ENCODE assay signal across 9 mouse cellular contexts in the genomic region with DNA sequence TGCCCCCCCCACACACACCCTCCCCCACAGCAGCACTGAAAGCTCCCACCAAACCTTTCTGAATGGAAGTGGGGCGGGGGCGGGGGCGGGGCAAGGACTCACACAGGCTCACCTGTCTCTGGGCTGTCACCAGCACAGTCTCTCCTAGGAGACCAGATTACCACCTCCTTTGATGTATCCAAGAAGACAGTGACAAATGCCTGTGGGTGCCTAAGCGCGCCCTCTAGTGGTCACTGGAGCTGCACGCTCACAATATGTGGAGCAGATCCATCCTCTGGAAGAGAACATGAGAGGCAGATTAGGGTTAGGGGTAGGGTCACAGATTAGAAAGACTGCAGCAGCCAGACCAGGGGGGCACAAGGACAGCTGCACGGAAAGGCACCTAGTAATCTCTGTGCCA. TPM values are rescaled to one million over a fixed set of nuclear protein-coding genes. Genes with fewer than 3 reads are reported as not detected.
A peak's percentile ranks its signal among the peaks of the same experiment; 100 is the strongest.
DNase-seq lines count a peak whose midpoint lies in the region; ATAC-seq and TF ChIP-seq lines count a peak whose summit lies in the region.
"Had no signal": no experiment of that assay in that cellular context is flagged by ENCODE, and none has a peak within 500 bp of the region (broad histone marks: within the 10 kb centered on the region; RNA-seq: fewer than 3 reads in every experiment).

No protein-coding gene starts in this region.

- H3K36me3 ChIP-seq in hindbrain, postnatal 0 days (ENCODE audit: insufficient read depth, low read length) = no peaks in the 10 kb centered on the region; the same call in 1 of the 2 replicates

- no peak overlapping the region for H3K4me2 ChIP-seq in hindbrain, postnatal 0 days (ENCODE audit: low read depth, low read length)

- ATAC-seq in activated CD4-positive, CD25-positive, alpha-beta regulatory T cell, adult 4 months = peak; percentile 57
- peak; percentile 68 for ATAC-seq in hindbrain, postnatal 0 days
- ATAC-seq in megakaryocyte-erythroid progenitor cell, adult 5-6 weeks (replicated peaks; ENCODE audit: low FRiP score, low TSS enrichment, poor library complexity, severe bottlenecking) = peak; percentile 65; the same call in 1 of the 2 replicates

- DNase-seq in cerebellum, postnatal 14 days = peak; percentile 91 to 95
- peak; percentile 78 to 81 for DNase-seq in frontal cortex, postnatal 25 days (ENCODE audit: low spot score in 2 of 2)
- DNase-seq in hindbrain, postnatal 0 days (ENCODE audit: low spot score) = peak; percentile 87
- peak; percentile 80 to 87 for DNase-seq in left cerebral cortex, adult 18-20 months (ENCODE audit: low spot score in 2 of 2)
- peak; percentile 56 for DNase-seq in right cerebral cortex, postnatal 25 days
- peak; percentile 66 to 67 for DNase-seq in urinary bladder, postnatal 36 days (ENCODE audit: low spot score in 2 of 2)

- no peaks in the 10 kb centered on the region for H3K4me1 ChIP-seq in hindbrain, postnatal 0 days (ENCODE audit: insufficient read depth, low read length)

- no peak overlapping the region for H3K4me3 ChIP-seq in hindbrain, postnatal 0 days (ENCODE audit: low read length)

- peak; percentile 96 for TF ChIP-seq CTCF in hindbrain, postnatal 0 days (IDR thresholded peaks at IDR 0.05; ENCODE audit: low read depth)

- no peak overlapping the region for H3K9ac ChIP-seq in hindbrain, postnatal 0 days (replicated peaks; ENCODE audit: low read length)

- 6% methylated on average over 7 of the region's 7 CpGs for WGBS in hindbrain, postnatal 0 days

- H3K27me3 ChIP-seq in hindbrain, postnatal 0 days (ENCODE audit: insufficient read depth, low read length) = no peaks in the 10 kb centered on the region

- 0 out of 2 replicates have a peak, but pooled peaks cover 3% of the 10 kb centered on the region for H3K9me3 ChIP-seq in hindbrain, postnatal 0 days (ENCODE audit: low read length)

- no peak overlapping the region for H3K27ac ChIP-seq in hindbrain, postnatal 0 days
- H3K27ac ChIP-seq: macrophage had no signal

RNA-seq across cellular contexts. Expression of a gene that starts 10.0 kb away (rescaled TPM):
- not detected for polyA plus RNA-seq in activated CD4-positive, CD25-positive, alpha-beta regulatory T cell, adult 4 months (2017; shearing (Covaris generic))
- total RNA-seq in hindbrain, postnatal 0 days (2014; rRNA removed) = not detected in 2 replicates
- polyA plus RNA-seq in hindbrain, postnatal 0 days (2015; fragmentation: Nextera tagmentation; extraction: Ambion mirVana) = 0.44 and 0.55 TPM in 2 replicates
- not detected for total RNA-seq in left cerebral cortex, adult 18-20 months (2021)
- not detected in 2 replicates for total RNA-seq in megakaryocyte-erythroid progenitor cell, adult 5-6 weeks (2014; fragmentation: Nextera tagmentation)
- not detected in 2 replicates for total RNA-seq in megakaryocyte-erythroid progenitor cell, adult 5-6 weeks (2017)
- polyA plus RNA-seq: macrophage had no signal

RNA-seq across cellular contexts. Expression of a gene that starts 24.7 kb away (rescaled TPM):
- polyA plus RNA-seq in activated CD4-positive, CD25-positive, alpha-beta regulatory T cell, adult 4 months (2017; shearing (Covaris generic)) = not detected
- total RNA-seq in hindbrain, postnatal 0 days (2014; rRNA removed) = not detected in 2 replicates
- not detected in 2 replicates for polyA plus RNA-seq in hindbrain, postnatal 0 days (2015; fragmentation: Nextera tagmentation; extraction: Ambion mirVana)
- total RNA-seq in left cerebral cortex, adult 18-20 months (2021) = not detected
- total RNA-seq in megakaryocyte-erythroid progenitor cell, adult 5-6 weeks (2014; fragmentation: Nextera tagmentation) = not detected in 2 replicates
- total RNA-seq in megakaryocyte-erythroid progenitor cell, adult 5-6 weeks (2017) = not detected in 2 replicates
- polyA plus RNA-seq: macrophage had no signal

RNA-seq across cellular contexts. Expression of a gene that starts 45.6 kb away (rescaled TPM):
- under 1 TPM in 1 of 2 experiments, not detected in 1; 0.89 TPM for polyA plus RNA-seq in activated CD4-positive, CD25-positive, alpha-beta regulatory T cell, adult 4 months (2017; shearing (Covaris generic))
- total RNA-seq in hindbrain, postnatal 0 days (2014; rRNA removed) = not detected in 2 replicates
- not detected in 2 replicates for polyA plus RNA-seq in hindbrain, postnatal 0 days (2015; fragmentation: Nextera tagmentation; extraction: Ambion mirVana)
- total RNA-seq in left cerebral cortex, adult 18-20 months (2021) = not detected
- total RNA-seq in megakaryocyte-erythroid progenitor cell, adult 5-6 weeks (2014; fragmentation: Nextera tagmentation) = not detected in 2 replicates
- not detected in 2 replicates for total RNA-seq in megakaryocyte-erythroid progenitor cell, adult 5-6 weeks (2017)
- polyA plus RNA-seq: macrophage had no signal
